Mouse (Mus musculus) retina, adult 2 months (tissue): ENCODE data around the gene H2al1o.
"Not testable (repeated sequence)": the region's sequence is repeated elsewhere in the genome, so short reads cannot be mapped to it uniquely, and the experiment has no call there.

ENCODE experiments used
- DNase-seq: peaks from one replicate; pipeline ENCODE4 v3.0.0-alpha.2; 2012; ENCODE audit warnings: low read depth, low spot score

H2al1o gene

GRCm38 (mm10) chrX:9572309-9572708 lies at the start of gene H2al1o:
H2al1o (minus strand) TSS chrX:9572409.
- DNase-seq, result not testable (repeated sequence)

- not testable (repeated sequence) for DNase-seq
Observed at GRCm38 (mm10) chrX:9598036-9598435, 25.8 kb upstream of the H2al1o start.

- DNase-seq, result no peak
Observed at GRCm38 (mm10) chrX:9536881-9537280, 35.3 kb downstream of the H2al1o start.
